Mouse (Mus musculus) CH12.LX (cell line): ENCODE results near the gene Plin3. TPM values are rescaled to one million over a fixed set of nuclear protein-coding genes. Genes with fewer than 3 reads are reported as not detected.

Experiments
- DNase-seq: peaks from one replicate; pipeline ENCODE4 v3.0.0-alpha.2; 2013; ENCODE audit errors: extremely low read depth
- H3K27ac ChIP-seq: 2 replicates; pipeline ENCODE4 v1.5.1; 2012; ENCODE audit warnings: low read depth, mild to moderate bottlenecking, control low read depth, moderate library complexity; ENCODE audit not compliant: insufficient read depth
- H3K27me3 ChIP-seq: replicated peaks from 2 replicates; pipeline ENCODE3; 2012; ENCODE audit warnings: inconsistent platforms
- H3K36me3 ChIP-seq, 2 experiments: replicated peaks in 1 of 2; 2 replicates each; pipeline versions ENCODE3 to v1.6.1; 2012; ENCODE audit warnings: inconsistent platforms in 1 of 2, low read length in 1 of 2, mild to moderate bottlenecking in 1 of 2, mixed read lengths in 1 of 2, moderate library complexity in 1 of 2; ENCODE audit not compliant: control insufficient read depth in 1 of 2, insufficient read depth in 1 of 2
- H3K4me1 ChIP-seq, 2 experiments: 2 replicates each; pipeline ENCODE4 v1.6.1; 2012; ENCODE audit warnings: inconsistent platforms in 1 of 2, moderate library complexity in 1 of 2; ENCODE audit not compliant: insufficient read depth in 2 of 2, control insufficient read depth in 1 of 2
- H3K4me2 ChIP-seq: 2 replicates; pipeline ENCODE4 v1.6.1; 2012; ENCODE audit warnings: low read depth, mild to moderate bottlenecking, control low read depth; ENCODE audit not compliant: poor library complexity, insufficient read depth, severe bottlenecking
- H3K4me3 ChIP-seq, 3 experiments: fragments of 150-350 bp in 1 of 3; sonication (generic) in 1 of 3; replicated peaks in 1 of 3; 2 replicates each; pipeline versions ENCODE3 to v1.5.1; 2011 to 2012; ENCODE audit warnings: low read depth in 2 of 3, low read length in 2 of 3, mild to moderate bottlenecking in 2 of 3, moderate library complexity in 2 of 3, control low read depth in 1 of 3, improper control_type of control experiment in 1 of 3, inconsistent platforms in 1 of 3, mixed read lengths in 1 of 3; ENCODE audit not compliant: poor library complexity in 1 of 3
- H3K79me2 ChIP-seq: replicated peaks from 2 replicates; pipeline ENCODE4 v1.6.1; 2012; ENCODE audit warnings: mild to moderate bottlenecking, moderate library complexity; ENCODE audit not compliant: control insufficient read depth, poor library complexity, insufficient read depth, severe bottlenecking; ENCODE audit errors: extremely low read depth
- H3K9ac ChIP-seq: 2 replicates; pipeline ENCODE4 v1.6.1; 2012; ENCODE audit warnings: low read depth, mild to moderate bottlenecking, control low read depth, moderate library complexity; ENCODE audit not compliant: insufficient read depth
- H3K9me3 ChIP-seq: replicated peaks from 2 replicates; pipeline ENCODE3; 2012; ENCODE audit warnings: low read length, inconsistent platforms, mixed read lengths
- CHD1 ChIP-seq: IDR thresholded peaks from 2 replicates; pipeline ENCODE4 v1.6.1; 2012; ENCODE audit warnings: low read depth, low read length, improper control_type of control experiment, inconsistent platforms
- CTCF ChIP-seq, 2 experiments: IDR thresholded peaks in 1 of 2; conservative IDR thresholded peaks in 1 of 2; 2 replicates each; pipeline ENCODE4 v1.5.1; 2011 to 2012; ENCODE audit warnings: low read depth in 2 of 2, low read length in 2 of 2, improper control_type of control experiment in 1 of 2, inconsistent platforms in 1 of 2, mild to moderate bottlenecking in 1 of 2, moderate library complexity in 1 of 2
- ELF1 ChIP-seq: IDR thresholded peaks from 2 replicates; pipeline ENCODE4 v1.6.1; 2014; ENCODE audit warnings: low read depth, mild to moderate bottlenecking, inconsistent platforms, low read length, improper control_type of control experiment
- EP300 ChIP-seq: IDR thresholded peaks from 2 replicates; pipeline ENCODE4 v1.6.1; 2011; ENCODE audit warnings: low read length, improper control_type of control experiment
- HCFC1 ChIP-seq: IDR thresholded peaks from 2 replicates; pipeline ENCODE4 v1.6.1; 2012; ENCODE audit warnings: low read depth, mild to moderate bottlenecking, inconsistent platforms, low read length, improper control_type of control experiment
- IRF4 ChIP-seq: IDR thresholded peaks from 2 replicates; pipeline ENCODE4 v1.6.1; 2014; ENCODE audit warnings: low read depth, mild to moderate bottlenecking, inconsistent platforms, low read length, improper control_type of control experiment
- JUND ChIP-seq: conservative IDR thresholded peaks from 2 replicates; pipeline ENCODE4 v1.6.1; 2011; ENCODE audit warnings: low read depth, low read length, improper control_type of control experiment
- KAT2A ChIP-seq: IDR thresholded peaks from 2 replicates; pipeline ENCODE4 v1.6.1; 2012; ENCODE audit warnings: low read length, improper control_type of control experiment, inconsistent platforms; ENCODE audit not compliant: insufficient replicate concordance
- MAX ChIP-seq: IDR thresholded peaks from 2 replicates; pipeline ENCODE4 v1.6.1; 2011; ENCODE audit warnings: low read length, improper control_type of control experiment
- MXI1 ChIP-seq: IDR thresholded peaks from 2 replicates; pipeline ENCODE4 v1.6.1; 2011; ENCODE audit warnings: mild to moderate bottlenecking, low read depth, low read length, improper control_type of control experiment
- MYC ChIP-seq: IDR thresholded peaks from 2 replicates; pipeline ENCODE4 v1.6.1; 2011; ENCODE audit warnings: low read depth, mild to moderate bottlenecking, improper control_type of control experiment, low read length
- NELFE ChIP-seq: IDR thresholded peaks from 2 replicates; pipeline ENCODE4 v1.6.1; 2011; ENCODE audit warnings: low read depth, low read length, improper control_type of control experiment
- NRF1 ChIP-seq: IDR thresholded peaks from 2 replicates; pipeline ENCODE4 v1.6.1; 2014; ENCODE audit warnings: low read depth, mild to moderate bottlenecking, inconsistent platforms, low read length, improper control_type of control experiment, moderate library complexity
- PAX5 ChIP-seq: IDR thresholded peaks from 2 replicates; pipeline ENCODE4 v1.6.1; 2012; ENCODE audit warnings: low read length, inconsistent platforms, mixed read lengths
- RAD21 ChIP-seq: IDR thresholded peaks from 2 replicates; pipeline ENCODE4 v1.6.1; 2011; ENCODE audit warnings: low read depth, mild to moderate bottlenecking, low read length, improper control_type of control experiment, moderate library complexity
- RCOR1 ChIP-seq: conservative IDR thresholded peaks from 2 replicates; pipeline ENCODE4 v1.6.1; 2012; ENCODE audit warnings: low read depth, mild to moderate bottlenecking, inconsistent platforms, low read length, improper control_type of control experiment
- SMC3 ChIP-seq: IDR thresholded peaks from 2 replicates; pipeline ENCODE4 v1.6.1; 2011; ENCODE audit warnings: low read depth, low read length, improper control_type of control experiment
- TCF12 ChIP-seq: IDR thresholded peaks from 2 replicates; pipeline ENCODE4 v1.6.1; 2014; ENCODE audit warnings: low read depth, mild to moderate bottlenecking, inconsistent platforms, low read length, improper control_type of control experiment
- UBTF ChIP-seq: IDR thresholded peaks from 2 replicates; pipeline ENCODE4 v1.6.1; 2012; ENCODE audit warnings: low read depth, mild to moderate bottlenecking, inconsistent platforms, low read length, improper control_type of control experiment, moderate library complexity
- USF1 ChIP-seq: IDR thresholded peaks from 2 replicates; pipeline ENCODE4 v1.6.1; 2014; ENCODE audit warnings: low read depth, mild to moderate bottlenecking, inconsistent platforms, low read length, improper control_type of control experiment
- USF2 ChIP-seq: conservative IDR thresholded peaks from 2 replicates; pipeline ENCODE4 v1.6.1; 2011; ENCODE audit warnings: low read depth, low read length, improper control_type of control experiment
- ZKSCAN1 ChIP-seq: IDR thresholded peaks from 2 replicates; pipeline ENCODE4 v1.6.1; 2012; ENCODE audit warnings: low read depth, inconsistent platforms, low read length, improper control_type of control experiment, borderline replicate concordance
- dilution Hi-C: fragments of 300-500 bp; cut with MboI; formaldehyde crosslinking; loops from 2 replicates; pipeline ENCODE4 v1.14.3; 2020; ENCODE audit warnings: low sequenced_read_pairs; ENCODE audit not compliant: extremely low pct_unique_long_range_greater_than_20kb, extremely low pct_ligation_motif_present
- in situ Hi-C: fragments of 300-500 bp; cut with MboI; formaldehyde crosslinking; loops from 3 replicates; pipeline ENCODE4 v1.14.3; 2019; ENCODE audit warnings: low sequenced_read_pairs, low pct_ligation_motif_present, low pct_unique_long_range_greater_than_20kb, mixed read lengths
- polyA plus RNA-seq: library from polyadenylated mRNA; unstranded; fragments of >175 nt; gene quantifications from 2 replicates; pipeline ENCODE4 v1.2.1, GENCODE M21; 2012; ENCODE audit warnings: low read depth; ENCODE audit not compliant: insufficient read length
- total RNA-seq, 2 experiments: library from RNA; depleted of rRNA; stranded (reverse); fragments of 300-350 nt in 1 of 2; fragments of >200 nt in 1 of 2; gene quantifications; 2 replicates each; pipeline ENCODE4 v1.2.3; 2012 to 2014

The Plin3 gene
- total and polyA plus RNA-seq, 3 experiments: 17.3 to 23.3 (median 18.5) TPM

DNA sequence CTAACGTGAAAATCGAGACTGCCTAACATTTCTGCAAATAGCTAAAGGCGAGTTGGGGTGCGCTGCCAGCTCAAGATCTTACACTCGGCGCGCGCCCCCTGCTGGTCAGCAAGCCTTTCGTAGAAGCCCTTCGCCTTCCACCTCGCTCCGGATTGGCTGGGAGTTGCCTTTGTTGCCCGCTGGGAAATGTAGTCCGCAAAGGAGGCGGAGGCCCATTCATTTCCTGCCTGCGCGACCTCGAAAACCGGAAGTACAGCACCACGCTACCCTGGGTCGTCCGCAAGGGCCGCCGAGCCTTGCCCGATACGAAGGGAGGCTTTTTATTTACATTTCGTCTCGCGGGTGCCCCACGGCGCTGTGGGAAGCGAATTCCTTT lies 36.8 kb downstream of the Plin3 start (continued):
- TF ChIP-seq NELFE (peak; percentile 81; the same call in 1 of the 2 replicates), MYC (peak; percentile 78; the same call in 1 of the 2 replicates), KAT2A (peak; percentile 94; the same call in 1 of the 2 replicates), USF2 (no peak), MAX (peak; percentile 90; the same call in 1 of the 2 replicates), UBTF (no peak), TCF12 (peak; percentile 69; the same call in 1 of the 2 replicates), IRF4 (peak; percentile 69), SMC3 (peak; percentile 67)

DNA sequence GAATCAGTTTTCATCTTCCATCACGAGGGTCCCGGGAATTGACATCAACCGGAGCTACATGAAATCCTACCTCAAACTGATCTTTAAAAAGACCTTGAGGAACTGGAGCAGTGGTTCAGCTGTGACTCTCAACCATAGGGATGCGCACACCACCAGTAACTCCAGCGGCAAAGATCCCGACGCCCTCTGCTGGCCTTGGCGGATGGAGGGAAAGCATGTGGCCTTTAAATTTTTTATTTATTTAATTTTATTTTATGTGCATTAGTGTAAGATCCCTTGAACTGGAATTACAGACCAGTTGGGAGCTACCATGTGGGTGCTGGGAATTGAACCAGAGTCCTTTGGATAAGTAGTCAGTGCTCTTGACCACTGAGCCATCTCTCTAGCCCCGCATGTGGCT lies 37.2 kb downstream of the Plin3 start:
- in situ Hi-C loops: loop anchor here (5.0 kb wide), 1 partner anchor 53 kb away; no protein-coding TSS in a partner anchor
- H3K9ac ChIP-seq: peak overlapping the region; percentile 41; the same call in 1 of the 2 replicates
- TF ChIP-seq HCFC1 (no peak), NRF1 (no peak), ZKSCAN1 (no peak), IRF4 (no peak), MXI1 (no peak), EP300 (no peak), ELF1 (no peak), CTCF (conservative IDR thresholded peaks at IDR 0.05 in 1 of 2, IDR thresholded peaks at IDR 0.05 in 1 of 2; ENCODE audit: low read depth in 2 of 2, low read length in 2 of 2) (no peak), CHD1 (no peak), USF1 (no peak), JUND (no peak), RAD21 (no peak), PAX5 (no peak), RCOR1 (no peak)
- H3K4me1 ChIP-seq: peaks cover 2 to 30% of the 10 kb centered on the region in 2 experiments; a peak in 2 of 4 replicates
- no peak overlapping the region for H3K27ac ChIP-seq
- peaks cover 34% of the 10 kb centered on the region for H3K79me2 ChIP-seq
- DNase-seq: no peak
- H3K4me3 ChIP-seq: no peak overlapping the region
- H3K36me3 ChIP-seq: peaks cover 19 to 22% of the 10 kb centered on the region in 2 experiments
- H3K27me3 ChIP-seq: no peaks in the 10 kb centered on the region
- peak overlapping the region; percentile 63; the same call in 1 of the 2 replicates for H3K4me2 ChIP-seq
- dilution Hi-C loops: no loop called here
- no peaks in the 10 kb centered on the region for H3K9me3 ChIP-seq
